Mouse (Mus musculus) urinary bladder, postnatal 4 days (tissue): ENCODE results near the gene Otos.
A peak's percentile ranks its signal among the peaks of the same experiment; 100 is the strongest.

ENCODE experiments used
- DNase-seq, 2 experiments: peaks; one replicate each; pipeline ENCODE4 v3.0.0; 2021 to 2022; ENCODE audit warnings: low spot score in 2 of 2

The Otos gene

GRCm38 (mm10) chr1:92646601-92647000 is 2.0 kb downstream of the Otos start:
- no peak for DNase-seq

GRCm38 (mm10) chr1:92646111-92646510 is 2.5 kb downstream of the Otos start:
- DNase-seq = no peak

- no peak for DNase-seq
Measured at GRCm38 (mm10) chr1:92644916-92645315, 3.7 kb downstream of the Otos start.

- no peak for DNase-seq
Measured at GRCm38 (mm10) chr1:92643691-92644090, 5.0 kb downstream of the Otos start.

- peak; percentile 81 to 88 for DNase-seq
Measured at GRCm38 (mm10) chr1:92641514-92642272, 6.9 kb downstream of the Otos start, which contains the start of gene Cops9. Cops9 (minus strand) TSS chr1:92641985.

GRCm38 (mm10) chr1:92640393-92640792 is 8.2 kb downstream of the Otos start:
- DNase-seq = no peak

GRCm38 (mm10) chr1:92638736-92639135 is 9.9 kb downstream of the Otos start:
- DNase-seq = peak in 1 of 2 experiments; percentile 43

- DNase-seq = peak in 1 of 2 experiments; percentile 45
Measured at GRCm38 (mm10) chr1:92638181-92638580, 10.5 kb downstream of the Otos start.

GRCm38 (mm10) chr1:92637501-92638172 is 11.0 kb downstream of the Otos start:
- DNase-seq = peak in 1 of 2 experiments; percentile 51

GRCm38 (mm10) chr1:92636676-92637075 is 12.0 kb downstream of the Otos start:
- peak in 1 of 2 experiments; percentile 56 for DNase-seq

GRCm38 (mm10) chr1:92636015-92636414 is 12.6 kb downstream of the Otos start:
- DNase-seq = peak in 1 of 2 experiments; percentile 50

GRCm38 (mm10) chr1:92634976-92635599 is 13.6 kb downstream of the Otos start:
- DNase-seq = peak in 1 of 2 experiments; percentile 51

- peak in 1 of 2 experiments; percentile 19 for DNase-seq
Measured at GRCm38 (mm10) chr1:92634569-92634968, 14.1 kb downstream of the Otos start.

- DNase-seq = peak in 1 of 2 experiments; percentile 43
Measured at GRCm38 (mm10) chr1:92633726-92634125, 14.9 kb downstream of the Otos start.

GRCm38 (mm10) chr1:92632948-92633347 is 15.7 kb downstream of the Otos start:
- peak in 1 of 2 experiments; percentile 17 for DNase-seq

GRCm38 (mm10) chr1:92632196-92632595 is 16.4 kb downstream of the Otos start:
- DNase-seq = peak in 1 of 2 experiments; percentile 54

GRCm38 (mm10) chr1:92628227-92628626 is 20.4 kb downstream of the Otos start:
- no peak for DNase-seq

GRCm38 (mm10) chr1:92618360-92618759 is 30.3 kb downstream of the Otos start:
- DNase-seq = peak in 1 of 2 experiments; percentile 41

GRCm38 (mm10) chr1:92617488-92617887 is 31.2 kb downstream of the Otos start, which contains the start of gene Olfr12:
Olfr12 (plus strand) TSS chr1:92617788.
- no peak for DNase-seq

- no peak for DNase-seq
Measured at GRCm38 (mm10) chr1:92616046-92616445, 32.6 kb downstream of the Otos start.

GRCm38 (mm10) chr1:92614516-92614915 is 34.1 kb downstream of the Otos start:
- DNase-seq = no peak

- no peak for DNase-seq
Measured at GRCm38 (mm10) chr1:92613175-92613574, 35.5 kb downstream of the Otos start.
